Mouse (Mus musculus): ENCODE results near the gene Fcamr.

GRCm38 (mm10) chr1:130857456-130857855, 56.8 kb downstream of the Fcamr start:
- TF ChIP-seq CTCF (IDR thresholded peaks at IDR 0.05; ENCODE audit: low read depth, low read length) (no peak), POLR2A (IDR thresholded peaks at IDR 0.05; ENCODE audit: extremely low read depth, insufficient read depth, low read length) (no peak)
